Mouse (Mus musculus): ENCODE measurements around the gene Cyp2d26.

- TF ChIP-seq CTCF (IDR thresholded peaks at IDR 0.05; ENCODE audit: low read depth) (no peak), EP300 (optimal IDR thresholded peaks at IDR 0.05) (no peak)
Observed at GRCm38 (mm10) chr15:82825866-82826265, 31.8 kb upstream of the Cyp2d26 start.

All from stomach, postnatal 0 days (tissue).